Mouse (Mus musculus) thymus, adult 2 months (tissue): ENCODE data around the gene Kalrn. TPM values are rescaled to one million over a fixed set of nuclear protein-coding genes. Genes with fewer than 3 reads are reported as not detected.

Experiments used
- DNase-seq: peaks from one replicate; pipeline ENCODE4 v3.0.0; 2021
- H3K27ac ChIP-seq: fragments of 200-500 bp; 2 replicates; pipeline ENCODE4 v1.5.1; 2012; ENCODE audit warnings: low read length, control low read depth; ENCODE audit not compliant: control insufficient read depth, insufficient read depth
- H3K27me3 ChIP-seq: fragments of 200-500 bp; 2 replicates; pipeline ENCODE4 v1.6.1; 2012; ENCODE audit warnings: mild to moderate bottlenecking, low read length, moderate library complexity, mixed read lengths; ENCODE audit not compliant: control insufficient read depth, insufficient read depth
- H3K36me3 ChIP-seq: fragments of 200-500 bp; 2 replicates; pipeline ENCODE4 v1.6.1; 2012; ENCODE audit warnings: mild to moderate bottlenecking, low read length, moderate library complexity; ENCODE audit not compliant: control insufficient read depth, insufficient read depth
- H3K4me1 ChIP-seq: fragments of 200-500 bp; replicated peaks from 2 replicates; pipeline ENCODE4 v1.6.1; 2012; ENCODE audit warnings: low read length; ENCODE audit not compliant: control insufficient read depth, insufficient read depth
- H3K4me3 ChIP-seq: fragments of 200-500 bp; 2 replicates; pipeline ENCODE4 v1.5.1; 2012; ENCODE audit warnings: mild to moderate bottlenecking, low read length, control low read depth, moderate library complexity; ENCODE audit not compliant: control insufficient read depth, insufficient read depth
- CTCF ChIP-seq: fragments of 200-500 bp; IDR thresholded peaks from 2 replicates; pipeline ENCODE4 v1.5.1; 2012; ENCODE audit warnings: mild to moderate bottlenecking, control low read depth, low read length, moderate library complexity, borderline replicate concordance; ENCODE audit not compliant: control insufficient read depth, poor library complexity, insufficient read depth; ENCODE audit errors: extremely low read depth
- POLR2A ChIP-seq: fragments of 200-500 bp; IDR thresholded peaks from 2 replicates; pipeline ENCODE4 v1.6.1; 2012; ENCODE audit warnings: mild to moderate bottlenecking, low read length, control low read depth, moderate library complexity; ENCODE audit not compliant: control insufficient read depth, poor library complexity, insufficient read depth; ENCODE audit errors: extremely low read depth
- WGBS: fragments of 180-500 bp; shearing (Covaris S2); methylation state at CpG from one replicate; pipeline ENCODE4 v1.1.7; 2018; 5-methylcytosine and 5-hydroxymethylcytosine counted together
- polyA plus RNA-seq: library from polyadenylated mRNA; depleted of rRNA; stranded (reverse); fragments of >200 nt; gene quantifications from 2 replicates; pipeline ENCODE4 v1.2.3, GENCODE M21; 2012

Kalrn gene
- polyA plus RNA-seq, 1 experiment: 2.9 TPM

GRCm38 (mm10) chr16:34167042-34167441 is 406.3 kb downstream of the Kalrn start:
- no peak overlapping the region for H3K27ac ChIP-seq
- H3K4me3 ChIP-seq: no peak overlapping the region
- H3K4me1 ChIP-seq: no peaks in the 10 kb centered on the region
- no peak for DNase-seq
- no peaks in the 10 kb centered on the region for H3K36me3 ChIP-seq
- WGBS: 92% methylated on average over 5 of the region's 5 CpGs
- H3K27me3 ChIP-seq: no peaks in the 10 kb centered on the region
- TF ChIP-seq POLR2A (no peak), CTCF (no peak)

- Histone ChIP-seq H3K36me3 (no peaks in the 10 kb centered on the region), H3K27me3 (no peaks in the 10 kb centered on the region), H3K4me3 (no peak overlapping the region), H3K27ac (no peak overlapping the region), H3K4me1 (no peaks in the 10 kb centered on the region)
- no peak for TF ChIP-seq CTCF
- TF ChIP-seq POLR2A: no peak
- no peak for DNase-seq
- 87% methylated on average over 9 of the region's 9 CpGs for WGBS
Measured at GRCm38 (mm10) chr16:34163086-34163485, 410.2 kb downstream of the Kalrn start.

- no peak overlapping the region for H3K4me3 ChIP-seq
- no peaks in the 10 kb centered on the region for H3K36me3 ChIP-seq
- DNase-seq: no peak
- no peaks in the 10 kb centered on the region for H3K27me3 ChIP-seq
- WGBS: 88% methylated on average over 3 of the region's 3 CpGs
- no peak overlapping the region for H3K27ac ChIP-seq
- H3K4me1 ChIP-seq: no peaks in the 10 kb centered on the region
- no peak for TF ChIP-seq POLR2A
- TF ChIP-seq CTCF: no peak
Measured at GRCm38 (mm10) chr16:34159576-34159975, 413.8 kb downstream of the Kalrn start.

GRCm38 (mm10) chr16:34157386-34158135 is 415.8 kb downstream of the Kalrn start:
- TF ChIP-seq CTCF (no peak), POLR2A (no peak)
- Histone ChIP-seq H3K27me3 (no peaks in the 10 kb centered on the region), H3K36me3 (no peaks in the 10 kb centered on the region), H3K4me3 (no peak overlapping the region), H3K4me1 (no peaks in the 10 kb centered on the region), H3K27ac (no peak overlapping the region)
- no peak for DNase-seq
- 87% methylated on average over 4 of the region's 4 CpGs for WGBS

GRCm38 (mm10) chr16:34155696-34156095 is 417.6 kb downstream of the Kalrn start:
- Histone ChIP-seq H3K27ac (no peak overlapping the region), H3K4me3 (no peak overlapping the region), H3K4me1 (no peaks in the 10 kb centered on the region), H3K27me3 (no peaks in the 10 kb centered on the region), H3K36me3 (no peaks in the 10 kb centered on the region)
- TF ChIP-seq CTCF (no peak), POLR2A (no peak)
- 82% methylated on average over 3 of the region's 3 CpGs for WGBS
- no peak for DNase-seq

GRCm38 (mm10) chr16:34154903-34155302 is 418.4 kb downstream of the Kalrn start:
- DNase-seq: no peak
- H3K4me3 ChIP-seq: no peak overlapping the region
- 89% methylated on average over 3 of the region's 3 CpGs for WGBS
- no peaks in the 10 kb centered on the region for H3K27me3 ChIP-seq
- no peaks in the 10 kb centered on the region for H3K36me3 ChIP-seq
- TF ChIP-seq CTCF: no peak
- no peak for TF ChIP-seq POLR2A
- no peaks in the 10 kb centered on the region for H3K4me1 ChIP-seq
- no peak overlapping the region for H3K27ac ChIP-seq

- TF ChIP-seq CTCF: no peak
- no peak for TF ChIP-seq POLR2A
Measured at GRCm38 (mm10) chr16:34151528-34152071, 421.7 kb downstream of the Kalrn start.

More at GRCm38 (mm10) chr16:34151528-34152071, 421.7 kb downstream of the Kalrn start:
- Histone ChIP-seq H3K4me3 (no peak overlapping the region), H3K27me3 (no peaks in the 10 kb centered on the region), H3K36me3 (no peaks in the 10 kb centered on the region), H3K4me1 (no peaks in the 10 kb centered on the region), H3K27ac (no peak overlapping the region)
- no peak for DNase-seq
- WGBS: 92% methylated on average over 3 of the region's 3 CpGs
